Mouse (Mus musculus) hindbrain, postnatal 0 days (tissue): Measurements from ENCODE around the gene Gsg1l. TPM values are rescaled to one million over a fixed set of nuclear protein-coding genes. Genes with fewer than 3 reads are reported as not detected.

ENCODE experiments used
- ATAC-seq: fragments of 200-750 bp; cut with Nextera tagmentation; 2 replicates; pipeline ENCODE4 v1.8.0; 2017; ENCODE audit warnings: mild to moderate bottlenecking, moderate TSS enrichment, moderate library complexity
- DNase-seq: peaks from one replicate; pipeline ENCODE4 v3.0.0-alpha.2; 2015; ENCODE audit warnings: low spot score
- H3K27ac ChIP-seq: fragments of 300-500 bp; sonication (generic); 2 replicates; pipeline ENCODE4 v1.5.1; 2014; ENCODE audit warnings: mild to moderate bottlenecking
- H3K27me3 ChIP-seq: fragments of 300-500 bp; sonication (generic); 2 replicates; pipeline ENCODE4 v1.6.1; 2014; ENCODE audit warnings: low read length, mixed read lengths; ENCODE audit not compliant: insufficient read depth
- H3K36me3 ChIP-seq: fragments of 300-500 bp; sonication (generic); 2 replicates; pipeline ENCODE4 v1.6.1; 2014; ENCODE audit warnings: low read length, mixed read lengths; ENCODE audit not compliant: insufficient read depth
- H3K4me1 ChIP-seq: fragments of 300-500 bp; sonication (generic); 2 replicates; pipeline ENCODE4 v1.6.1; 2014; ENCODE audit warnings: antibody characterized with exemption, low read length, mixed read lengths; ENCODE audit not compliant: insufficient read depth
- H3K4me2 ChIP-seq: fragments of 300-500 bp; sonication (generic); 2 replicates; pipeline ENCODE4 v1.6.1; 2014; ENCODE audit warnings: low read depth, mild to moderate bottlenecking, low read length, moderate library complexity, mixed read lengths
- H3K4me3 ChIP-seq: fragments of 300-500 bp; sonication (generic); 2 replicates; pipeline ENCODE4 v1.5.1; 2014; ENCODE audit warnings: low read length
- H3K9ac ChIP-seq: fragments of 300-500 bp; sonication (generic); replicated peaks from 2 replicates; pipeline ENCODE4 v1.6.1; 2014; ENCODE audit warnings: mild to moderate bottlenecking, low read length, moderate library complexity, mixed read lengths
- H3K9me3 ChIP-seq: fragments of 300-500 bp; sonication (generic); 2 replicates; pipeline ENCODE4 v1.6.1; 2016; ENCODE audit warnings: low read length, mixed read lengths
- CTCF ChIP-seq: IDR thresholded peaks from 2 replicates; pipeline ENCODE4 v1.5.1; 2016; ENCODE audit warnings: antibody characterized with exemption, control low read depth, low read depth
- WGBS: fragments of 180-500 bp; shearing (Covaris S2); extraction: QIAGEN DNeasy Blood & Tissue Kit; methylation state at CpG from one replicate; pipeline ENCODE4 v1.1.7; 2014; 5-methylcytosine and 5-hydroxymethylcytosine counted together
- polyA plus RNA-seq: library from polyadenylated mRNA; unstranded; fragments of >200 nt; fragmentation: Nextera tagmentation; extraction: Ambion mirVana; gene quantifications from 2 replicates; pipeline ENCODE4 v1.2.1, GENCODE M21; 2015
- total RNA-seq: library from RNA; depleted of rRNA; stranded (reverse); fragments of >200 nt; gene quantifications from 2 replicates; pipeline ENCODE4 v1.2.3, GENCODE M21; 2014

The Gsg1l gene
- total and polyA plus RNA-seq, 2 experiments from 2014 or later: 22.0 to 63.4 TPM

DNA sequence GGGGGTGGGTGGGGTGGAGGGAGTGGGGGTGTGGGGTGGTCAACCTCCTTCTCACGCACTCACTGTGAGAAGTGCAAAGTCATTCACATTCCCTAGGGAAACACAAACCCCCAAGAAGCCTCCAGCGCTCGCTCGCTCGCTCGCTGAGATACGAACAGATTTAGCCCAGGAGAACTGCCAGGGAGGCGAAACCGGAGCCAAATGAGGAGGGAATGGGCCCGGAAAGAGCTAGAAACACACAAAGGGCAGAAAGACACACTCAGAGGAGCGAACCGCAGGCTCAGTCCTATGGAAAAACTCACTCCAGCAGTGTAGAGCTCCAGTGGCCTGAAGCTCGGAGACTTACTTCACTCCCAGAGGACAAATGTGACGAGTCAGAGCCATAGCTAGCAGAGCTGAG lies 15.4 kb downstream of the Gsg1l start:
- no peak overlapping the region; the same call in 1 of the 2 replicates for H3K27ac ChIP-seq
- ATAC-seq: peak; percentile 31; the same call in 1 of the 2 replicates

DNA sequence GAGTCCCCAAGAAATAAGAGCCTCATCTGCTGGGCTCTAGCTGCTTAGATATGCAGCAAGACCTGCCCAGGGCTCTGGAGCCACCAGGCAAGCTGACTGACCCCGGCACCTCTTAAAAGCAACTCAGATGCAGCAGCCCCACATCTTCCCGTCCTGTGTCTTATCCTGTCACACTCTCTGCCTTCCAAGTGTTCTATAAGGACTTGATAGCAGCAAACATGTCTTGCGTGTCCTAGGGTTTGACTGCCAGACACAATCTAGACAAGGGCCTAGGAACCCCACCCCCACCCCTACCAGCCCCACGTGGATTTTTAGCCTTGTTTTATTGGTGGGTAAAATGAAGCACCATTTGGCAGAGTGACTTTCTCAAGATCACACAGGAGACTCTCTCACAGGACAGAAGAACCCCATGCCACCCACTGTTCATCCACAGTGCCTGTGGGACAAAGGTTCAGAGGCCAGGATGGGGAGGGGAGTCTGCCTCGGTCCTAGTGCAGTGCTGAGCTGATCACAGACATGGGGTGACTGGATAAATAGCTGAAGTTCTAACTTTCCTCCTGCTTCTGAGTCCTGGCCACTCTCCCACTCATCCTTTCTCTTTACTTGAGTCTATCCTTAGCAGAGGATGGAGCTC lies 16.9 kb downstream of the Gsg1l start:
- ATAC-seq (no peak), DNase-seq (no peak)
- no peaks in the 10 kb centered on the region for H3K36me3 ChIP-seq
- no peak overlapping the region for H3K9ac ChIP-seq
- H3K27ac ChIP-seq: no peak overlapping the region
- no peak for TF ChIP-seq CTCF
- no peak overlapping the region for H3K4me3 ChIP-seq
- H3K9me3 ChIP-seq: no peaks in the 10 kb centered on the region
- WGBS: 75% methylated on average over 5 of the region's 5 CpGs
- peaks cover 4% of the 10 kb centered on the region; the same call in 1 of the 2 replicates for H3K4me1 ChIP-seq
- H3K27me3 ChIP-seq: no peaks in the 10 kb centered on the region
- H3K4me2 ChIP-seq: no peak overlapping the region

More for the DNA sequence above, 15.4 kb downstream of the Gsg1l start:
- Histone ChIP-seq H3K4me1 (peaks cover 4% of the 10 kb centered on the region; the same call in 1 of the 2 replicates), H3K36me3 (no peaks in the 10 kb centered on the region), H3K27me3 (no peaks in the 10 kb centered on the region), H3K9me3 (no peaks in the 10 kb centered on the region), H3K4me3 (no peak overlapping the region), H3K4me2 (no peak overlapping the region), H3K9ac (no peak overlapping the region)
- no peak for TF ChIP-seq CTCF
- DNase-seq: peak; percentile 80
- 27% methylated on average over 14 of the region's 14 CpGs for WGBS

DNA sequence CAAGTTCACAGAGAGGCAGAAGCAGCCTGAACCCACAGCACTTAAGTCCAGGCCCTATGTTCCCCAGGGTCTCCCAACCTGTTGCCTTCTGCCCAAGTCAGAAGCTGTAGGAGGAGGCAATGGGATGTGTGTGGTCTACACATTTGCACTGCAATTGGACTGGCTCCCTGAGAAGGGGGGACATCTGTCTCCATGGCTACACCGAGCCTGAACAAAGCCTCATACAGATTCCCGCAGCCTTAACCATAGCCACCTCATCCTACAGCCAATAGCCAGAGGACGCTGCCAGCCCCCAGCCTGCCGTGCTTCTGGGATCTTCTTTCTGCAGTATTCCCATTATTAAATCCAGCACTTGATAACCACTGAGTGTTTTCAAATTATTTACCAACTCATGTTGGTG lies 20.0 kb downstream of the Gsg1l start:
- no peak overlapping the region for H3K4me2 ChIP-seq
- H3K9ac ChIP-seq: no peak overlapping the region
- DNase-seq (peak; percentile 71), ATAC-seq (peak; percentile 79)
- H3K27me3 ChIP-seq: no peaks in the 10 kb centered on the region
- WGBS: 21% methylated on average over 4 of the region's 4 CpGs
- peaks cover 10% of the 10 kb centered on the region; the same call in 1 of the 2 replicates for H3K4me1 ChIP-seq
- H3K27ac ChIP-seq: no peak overlapping the region; the same call in 1 of the 2 replicates
- H3K36me3 ChIP-seq: no peaks in the 10 kb centered on the region
- H3K4me3 ChIP-seq: no peak overlapping the region
- H3K9me3 ChIP-seq: no peaks in the 10 kb centered on the region
- no peak for TF ChIP-seq CTCF

DNA sequence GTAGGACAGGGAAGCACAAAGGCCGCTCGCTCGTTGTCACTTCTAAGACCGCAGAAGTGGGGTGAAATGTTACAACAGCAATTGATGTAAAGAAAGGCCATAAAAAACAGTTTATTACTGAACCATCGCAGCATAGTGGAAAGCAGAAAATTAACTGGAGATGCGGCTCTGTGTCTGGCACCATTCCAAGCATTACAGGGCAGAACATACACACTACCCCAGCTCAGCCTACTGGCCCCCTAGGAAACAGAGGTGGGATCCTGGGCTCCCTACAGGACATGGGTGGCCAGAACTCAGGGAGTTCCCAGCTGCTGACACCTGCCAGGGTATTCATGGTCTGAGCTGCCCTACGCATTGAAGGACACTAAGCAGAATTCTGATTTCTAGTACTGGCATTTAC lies 23.3 kb downstream of the Gsg1l start:
- Histone ChIP-seq H3K9me3 (no peaks in the 10 kb centered on the region), H3K9ac (no peak overlapping the region), H3K27me3 (no peaks in the 10 kb centered on the region), H3K4me1 (peaks cover 17% of the 10 kb centered on the region; the same call in 1 of the 2 replicates), H3K4me2 (no peak overlapping the region), H3K27ac (no peak overlapping the region), H3K36me3 (no peaks in the 10 kb centered on the region), H3K4me3 (no peak overlapping the region)
- ATAC-seq (no peak), DNase-seq (peak; percentile 49)
- 47% methylated on average over 7 of the region's 7 CpGs for WGBS
- TF ChIP-seq CTCF: no peak

DNA sequence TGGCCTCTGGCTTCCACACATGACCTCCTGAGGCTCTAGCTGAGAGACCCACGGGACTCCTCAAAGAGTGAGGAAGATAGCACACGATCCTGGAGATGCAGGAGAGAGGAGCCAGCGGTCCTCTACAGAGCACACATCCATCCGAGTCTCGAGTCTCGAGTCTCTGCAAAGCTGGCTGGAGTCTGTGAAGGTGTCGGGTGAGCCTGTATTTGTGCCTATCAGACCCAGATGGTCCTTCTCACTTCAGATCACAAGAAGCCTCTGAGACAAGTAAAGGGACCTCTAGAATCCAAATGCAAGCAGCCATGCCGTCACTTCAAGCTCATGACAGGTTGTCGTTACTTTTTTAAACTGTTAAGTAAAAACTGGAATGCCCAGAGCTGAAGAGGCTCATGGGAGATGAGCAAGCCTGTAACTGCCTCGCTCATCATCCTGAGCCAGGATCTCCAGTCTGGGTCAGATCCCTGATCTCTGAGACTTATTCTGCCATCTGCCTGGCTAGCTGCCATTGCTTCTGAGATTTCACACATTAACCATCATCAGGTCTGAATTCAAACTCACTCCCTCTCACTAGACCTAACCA lies 24.8 kb downstream of the Gsg1l start:
- Histone ChIP-seq H3K4me3 (no peak overlapping the region), H3K27me3 (no peaks in the 10 kb centered on the region), H3K4me1 (peaks cover 18% of the 10 kb centered on the region), H3K36me3 (no peaks in the 10 kb centered on the region), H3K9ac (no peak overlapping the region), H3K4me2 (no peak overlapping the region), H3K27ac (no peak overlapping the region), H3K9me3 (no peaks in the 10 kb centered on the region)
- ATAC-seq: no peak
- no peak for TF ChIP-seq CTCF
- no peak for DNase-seq
- WGBS: 59% methylated on average over 10 of the region's 10 CpGs

DNA sequence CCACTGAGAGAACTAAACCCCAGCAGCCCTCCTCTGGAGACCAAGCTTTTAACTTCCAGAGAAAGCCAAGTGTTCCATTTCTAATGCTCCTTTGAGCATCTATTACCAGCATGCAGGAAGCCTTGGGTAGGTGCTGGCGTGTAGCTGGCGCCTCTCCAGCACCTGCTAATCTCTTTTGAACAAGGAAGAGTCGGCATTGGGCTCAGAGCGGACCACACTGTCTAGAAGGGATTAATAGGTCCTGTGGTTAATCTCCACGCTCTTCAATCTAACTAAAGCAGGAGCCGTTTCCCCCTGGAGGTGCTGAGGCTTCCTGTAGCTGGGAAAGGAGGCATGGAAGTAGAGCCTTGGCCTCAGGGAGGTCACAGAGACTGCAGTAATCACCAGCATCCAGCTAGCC lies 27.6 kb downstream of the Gsg1l start:
- H3K9me3 ChIP-seq: no peaks in the 10 kb centered on the region
- H3K4me1 ChIP-seq: peaks cover 21% of the 10 kb centered on the region
- no peak overlapping the region for H3K27ac ChIP-seq
- no peak for TF ChIP-seq CTCF
- no peak overlapping the region for H3K4me2 ChIP-seq
- DNase-seq (peak; percentile 56), ATAC-seq (no peak)
- no peak overlapping the region for H3K9ac ChIP-seq
- WGBS: 36% methylated on average over 6 of the region's 6 CpGs
- no peaks in the 10 kb centered on the region for H3K36me3 ChIP-seq
- no peaks in the 10 kb centered on the region; the same call in 1 of the 2 replicates for H3K27me3 ChIP-seq
- no peak overlapping the region for H3K4me3 ChIP-seq

DNA sequence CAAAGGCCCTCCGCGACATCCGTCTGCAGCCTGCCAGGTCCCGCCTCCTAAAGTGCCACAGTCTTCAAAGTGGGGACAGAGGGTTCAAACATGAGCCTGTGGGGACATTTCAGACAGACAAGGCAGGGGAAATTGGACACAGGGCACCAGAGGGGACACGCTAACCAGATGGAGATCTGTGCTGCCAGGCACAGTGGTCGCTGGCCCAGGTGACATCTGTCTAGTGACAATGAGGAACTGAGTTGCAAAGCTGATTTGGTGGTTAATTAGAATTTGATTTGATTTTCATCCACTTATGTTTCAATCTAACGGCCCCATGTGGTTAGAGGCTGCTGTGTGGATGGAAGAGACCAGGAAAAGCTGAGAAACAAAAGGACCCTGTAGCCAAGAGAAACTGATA lies 28.6 kb downstream of the Gsg1l start:
- H3K9ac ChIP-seq: no peak overlapping the region
- peaks cover 17% of the 10 kb centered on the region for H3K4me1 ChIP-seq
- no peak overlapping the region for H3K4me2 ChIP-seq
- H3K27ac ChIP-seq: no peak overlapping the region
- ATAC-seq (peak; percentile 52), DNase-seq (peak; percentile 67)
- H3K27me3 ChIP-seq: no peaks in the 10 kb centered on the region; the same call in 1 of the 2 replicates
- H3K4me3 ChIP-seq: no peak overlapping the region
- 49% methylated on average over 7 of the region's 7 CpGs for WGBS
- H3K9me3 ChIP-seq: no peaks in the 10 kb centered on the region
- no peaks in the 10 kb centered on the region for H3K36me3 ChIP-seq
- no peak for TF ChIP-seq CTCF
